Mouse (Mus musculus) activated CD4-positive, CD25-positive, alpha-beta regulatory T cell, adult 4 months (primary cell): Measurements from ENCODE around the gene Zfp366. TPM values are rescaled to one million over a fixed set of nuclear protein-coding genes. Genes with fewer than 3 reads are reported as not detected.
"Not testable (repeated sequence)": the region's sequence is repeated elsewhere in the genome, so short reads cannot be mapped to it uniquely, and the experiment has no call there.

ENCODE experiments used
- ATAC-seq: one replicate; pipeline ENCODE4 v1.8.0; 2017
- polyA plus RNA-seq, 2 experiments: library from polyadenylated mRNA; unstranded; fragments of 100-300 nt; shearing (Covaris generic); gene quantifications; one replicate each; pipeline ENCODE4 v1.2.1; 2017

The Zfp366 gene
- not detected for polyA plus RNA-seq

GRCm38 (mm10) chr13:99184155-99184886 lies at the start of gene Zfp366:
Gene Zfp366 (plus strand): TSS chr13:99184823.
- no peak for ATAC-seq

DNA sequence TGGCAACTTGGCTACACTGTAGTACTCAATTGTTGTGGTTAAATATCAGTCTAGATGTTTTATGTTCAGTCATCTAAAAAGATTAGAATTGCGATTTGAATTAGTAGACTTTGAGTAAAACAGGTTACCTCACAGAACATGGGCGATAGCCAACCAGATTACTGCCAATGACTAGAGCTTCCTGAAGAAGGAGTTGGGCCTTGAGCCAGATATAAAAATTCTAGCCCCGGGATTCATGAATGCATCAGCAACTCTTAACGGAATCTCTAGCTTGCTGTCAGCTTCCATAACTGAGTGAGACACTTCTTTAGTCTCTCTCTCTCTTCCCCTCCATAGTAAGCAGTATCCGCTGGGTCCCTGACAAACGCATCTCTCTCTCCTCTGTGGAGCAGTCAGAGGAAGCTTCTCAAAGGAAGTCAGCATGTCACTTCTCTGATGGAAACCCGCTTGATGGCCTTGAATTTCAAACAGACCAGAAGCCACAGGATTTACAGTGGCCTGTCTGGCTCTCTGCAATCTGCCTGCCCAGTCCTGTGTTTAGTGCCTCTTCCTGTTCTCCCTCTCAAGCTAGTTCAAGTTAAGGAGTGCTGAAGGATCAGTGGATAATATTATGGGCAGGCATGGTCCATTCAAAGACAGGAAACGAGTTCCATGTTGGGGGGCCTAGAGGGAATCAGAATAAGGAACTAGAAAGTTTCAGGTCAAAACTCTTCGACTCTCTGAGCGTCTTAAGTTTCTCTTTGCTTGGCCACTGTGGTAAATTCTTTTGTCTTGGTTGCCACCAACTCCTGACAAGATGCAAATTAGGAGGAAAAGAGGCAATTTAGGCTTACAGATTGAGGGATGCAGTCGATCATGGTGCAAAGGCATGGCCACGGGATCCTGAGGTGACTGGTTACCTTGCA lies 46.0 kb upstream of the Zfp366 start:
- ATAC-seq = no peak

DNA sequence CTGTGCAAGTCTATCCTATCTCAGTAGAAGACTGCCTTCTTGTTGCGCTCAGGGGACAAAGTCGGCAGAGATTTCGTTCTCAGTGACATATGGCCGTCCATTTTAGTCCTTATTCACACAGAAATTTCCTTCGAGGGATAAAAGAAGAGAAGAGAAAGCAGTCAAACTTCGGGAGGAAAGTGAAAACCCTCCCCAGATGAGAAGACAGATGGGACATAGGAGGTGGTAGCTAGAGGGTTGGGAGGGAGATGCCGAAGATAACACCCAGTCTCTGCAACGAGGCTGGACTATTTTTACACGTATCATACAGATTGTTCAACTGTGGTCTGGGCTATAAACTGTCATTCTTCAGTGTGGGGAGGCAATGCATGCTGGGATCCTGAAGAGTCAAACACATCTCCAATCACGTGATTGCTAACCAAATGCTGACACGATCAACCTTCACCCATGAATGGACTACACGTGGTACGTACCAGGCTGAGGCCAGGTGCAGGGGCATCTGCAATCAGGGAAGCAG lies 38.2 kb upstream of the Zfp366 start:
- no peak for ATAC-seq

DNA sequence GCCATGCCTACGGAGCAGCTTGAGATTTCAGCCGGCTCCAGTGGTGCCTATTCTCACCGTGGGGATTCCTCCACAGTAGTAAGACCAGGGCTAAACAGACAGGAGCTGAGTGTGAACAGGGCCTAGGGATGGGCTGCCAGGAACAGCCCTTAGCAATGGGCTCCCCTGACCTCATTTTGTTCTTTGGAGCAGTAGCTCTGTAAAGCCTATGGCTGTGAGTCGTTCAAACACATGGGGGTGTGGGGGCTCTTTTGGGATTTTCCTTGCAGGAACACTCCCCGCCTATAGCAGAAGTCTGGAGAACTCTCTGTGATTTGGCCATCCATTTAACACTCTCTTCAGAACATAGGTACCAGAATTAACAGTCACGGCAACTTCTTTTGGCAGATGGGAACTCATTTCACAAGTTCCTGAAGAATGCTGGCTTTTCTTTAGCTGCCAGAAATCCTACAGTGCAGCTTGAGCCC lies 36.9 kb upstream of the Zfp366 start:
- no peak for ATAC-seq

GRCm38 (mm10) chr13:99149551-99150305 lies 34.9 kb upstream of the Zfp366 start:
- ATAC-seq = no peak

- no peak for ATAC-seq
These were observed 34.0 kb upstream of the Zfp366 start for GRCm38 (mm10) chr13:99150626-99151025.

GRCm38 (mm10) chr13:99151121-99151520 lies 33.5 kb upstream of the Zfp366 start:
- no peak for ATAC-seq

DNA sequence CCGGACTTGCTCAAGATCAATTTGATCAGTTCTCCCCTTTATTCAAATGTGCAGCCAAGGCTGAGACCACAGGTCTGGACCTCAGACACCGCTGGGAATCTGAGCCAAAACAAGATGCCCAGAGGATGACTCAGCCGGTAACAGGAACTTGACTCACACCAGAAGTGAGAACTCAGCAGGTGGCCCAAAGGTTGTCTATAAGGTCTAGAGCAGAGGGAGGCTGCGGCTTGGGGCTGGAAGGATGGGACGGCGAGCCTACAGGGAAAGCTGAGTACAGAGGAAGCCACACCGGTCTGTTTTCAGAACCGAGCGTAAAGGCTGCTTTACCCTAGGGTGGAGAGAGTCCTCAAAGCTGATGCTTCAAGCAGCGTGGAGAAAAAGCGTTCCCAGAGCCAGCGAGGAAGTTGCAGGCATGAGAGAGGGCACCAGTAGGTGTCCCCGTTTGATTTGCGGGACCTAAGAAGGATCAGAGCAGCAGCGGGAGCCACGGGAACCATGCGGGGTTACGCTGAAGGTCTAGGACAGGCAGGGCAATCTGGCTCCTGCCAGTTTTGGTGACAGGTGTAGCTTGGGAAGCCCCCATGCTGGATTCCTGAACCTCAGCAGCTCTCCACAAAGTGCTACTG lies 32.2 kb upstream of the Zfp366 start:
- no peak for ATAC-seq

GRCm38 (mm10) chr13:99157709-99158108 lies 26.9 kb upstream of the Zfp366 start:
- ATAC-seq = no peak

DNA sequence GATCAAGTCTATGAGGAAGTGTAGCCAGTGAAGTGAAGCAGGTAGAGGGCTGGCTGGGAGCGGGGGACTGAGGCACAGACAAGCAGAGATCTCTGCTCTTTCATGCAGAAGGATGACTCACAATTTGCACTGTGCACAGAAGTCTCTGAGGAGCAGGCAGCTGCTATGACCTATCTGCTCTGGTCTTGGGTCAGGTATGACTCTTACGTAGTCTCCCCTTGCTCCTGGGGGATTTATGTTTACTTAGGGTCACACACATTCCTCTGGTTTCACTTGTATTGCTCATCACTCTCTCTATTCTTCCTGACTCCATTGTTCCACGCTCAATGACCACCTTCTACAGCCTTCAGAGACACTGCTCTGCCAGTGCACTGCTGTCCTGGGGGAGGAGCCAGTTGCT lies 25.9 kb upstream of the Zfp366 start:
- no peak for ATAC-seq

DNA sequence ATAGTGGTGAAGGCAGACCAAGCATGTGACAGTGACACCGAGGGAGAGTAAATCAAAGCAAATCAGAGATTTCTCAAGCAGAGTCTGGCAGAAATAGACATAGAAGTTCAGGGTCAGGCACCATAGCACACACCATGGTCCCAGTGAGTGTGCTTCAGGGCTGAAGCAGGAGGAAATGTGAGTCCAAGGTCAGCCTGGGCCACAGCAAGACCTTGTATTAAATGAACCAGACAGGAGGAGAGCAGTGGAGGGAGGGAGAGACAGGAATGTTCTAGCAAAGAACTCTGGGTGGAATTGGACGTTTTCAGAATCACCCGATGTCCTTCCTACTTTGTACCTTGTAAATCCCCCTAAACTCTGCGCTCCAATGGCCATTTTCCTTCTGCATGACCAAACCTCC lies 21.6 kb upstream of the Zfp366 start:
- ATAC-seq = no peak

DNA sequence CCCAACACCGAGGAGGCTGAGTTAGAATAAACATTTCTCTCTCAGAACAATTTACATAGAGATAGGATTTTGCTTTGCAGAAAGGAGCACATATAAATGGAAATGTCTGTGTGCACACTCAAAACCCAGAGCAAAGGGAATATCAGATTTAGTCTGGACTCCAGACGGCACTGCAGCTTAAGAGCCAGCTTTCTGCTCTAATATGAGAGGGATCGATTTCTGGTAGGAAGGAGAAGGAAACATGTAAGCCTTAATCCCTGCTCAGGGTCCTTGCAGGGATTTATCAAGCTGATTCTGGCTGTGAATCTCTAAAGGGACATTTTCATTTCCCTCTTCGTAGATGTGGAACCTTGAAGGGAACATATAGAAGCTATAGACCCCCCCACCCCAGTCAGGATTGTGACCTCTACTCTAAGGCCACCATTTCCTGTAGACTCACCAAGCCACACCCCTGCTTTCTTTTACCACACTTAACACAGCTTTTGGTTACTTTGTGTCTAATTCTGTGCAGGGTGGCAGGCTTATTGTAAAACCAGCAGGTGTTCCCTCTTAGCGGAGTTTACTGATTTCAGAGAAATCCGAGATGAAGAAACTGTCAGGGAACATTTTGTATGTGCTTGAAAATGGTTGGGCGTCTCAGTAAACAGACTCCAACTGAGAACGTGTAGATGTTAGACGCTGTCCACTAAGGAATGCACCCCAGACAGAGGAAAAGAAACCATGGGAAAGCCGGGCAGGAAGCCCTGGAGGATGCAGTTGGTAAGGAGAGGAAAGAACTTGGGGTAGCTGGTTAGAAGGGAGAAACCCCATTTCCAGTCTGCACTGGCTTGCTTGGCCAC lies 20.9 kb upstream of the Zfp366 start:
- ATAC-seq = no peak

GRCm38 (mm10) chr13:99164360-99164759 lies 20.3 kb upstream of the Zfp366 start:
- ATAC-seq = no peak

GRCm38 (mm10) chr13:99169401-99169800 lies 15.2 kb upstream of the Zfp366 start:
- no peak for ATAC-seq

GRCm38 (mm10) chr13:99170337-99170736 lies 14.3 kb upstream of the Zfp366 start:
- no peak for ATAC-seq

- no peak for ATAC-seq
These were observed 10.8 kb upstream of the Zfp366 start for GRCm38 (mm10) chr13:99173849-99174248.

DNA sequence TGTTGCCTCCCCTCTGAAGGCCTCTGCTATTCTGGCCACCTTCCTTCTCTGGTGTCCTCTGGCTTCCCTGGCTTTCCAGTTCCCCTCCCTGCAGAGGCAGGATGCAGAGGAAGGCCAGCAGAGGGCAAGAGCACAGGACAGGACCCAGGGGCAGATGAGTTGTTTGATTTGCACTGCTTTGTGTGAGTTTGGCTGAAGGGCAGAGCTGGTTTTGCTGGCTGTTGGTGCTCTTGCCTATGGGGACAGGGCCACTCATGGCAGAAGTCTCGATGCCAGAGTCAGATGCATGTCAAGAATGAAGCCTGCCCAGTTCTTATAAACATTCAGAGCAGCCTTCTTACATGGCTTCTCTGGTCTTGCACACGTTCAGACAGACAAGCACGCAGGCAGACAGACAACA lies 1.8 kb upstream of the Zfp366 start:
- not testable (repeated sequence) for ATAC-seq

GRCm38 (mm10) chr13:99183257-99183895 lies 1.2 kb upstream of the Zfp366 start:
- no peak for ATAC-seq

- no peak for ATAC-seq
These were observed 950 bp downstream of the Zfp366 start for GRCm38 (mm10) chr13:99185573-99185972.

- ATAC-seq = no peak
These were observed 1.7 kb downstream of the Zfp366 start for GRCm38 (mm10) chr13:99186138-99186853.
